Comparison of ENCODE assay signal across 10 mouse cellular contexts in genomic region chr17:8423283-8423682, GRCm38 (mm10). TPM values are rescaled to one million over a fixed set of nuclear protein-coding genes. Genes with fewer than 3 reads are reported as not detected.
DNase-seq lines count a peak whose midpoint lies in the region; ATAC-seq and TF ChIP-seq lines count a peak whose summit lies in the region.
"Had no signal": no experiment of that assay in that cellular context is flagged by ENCODE, and none has a peak within 500 bp of the region (broad histone marks: within the 10 kb centered on the region; RNA-seq: fewer than 3 reads in every experiment).

No protein-coding gene starts in this region.

- no peak for TF ChIP-seq EP300 in liver, embryonic 14.5 days (IDR thresholded peaks at IDR 0.05; ENCODE audit: low read depth)

- 38% methylated on average over 2 of the region's 2 CpGs for WGBS in midbrain, postnatal 0 days
- 50% methylated on average over 2 of the region's 2 CpGs for WGBS in midbrain, embryonic 13.5 days
- WGBS in liver, embryonic 14.5 days (ENCODE audit: insufficient replicate concordance), result 40% methylated on average over 2 of the region's 2 CpGs

- H3K4me3 ChIP-seq in midbrain, postnatal 0 days (ENCODE audit: low read depth, low read length), result no peak overlapping the region
- no peak overlapping the region for H3K4me3 ChIP-seq in midbrain, embryonic 13.5 days (replicated peaks)
- H3K4me3 ChIP-seq in bone marrow macrophage, adult 2 months (ENCODE audit: insufficient read depth, low read length), result no peak overlapping the region
- no peak overlapping the region for H3K4me3 ChIP-seq in liver, embryonic 14.5 days (ENCODE audit: insufficient read depth in 1 of 2, low read depth in 2 of 2, low read length in 2 of 2)
- H3K4me3 ChIP-seq: heart, embryonic 13.5 days; lung, embryonic 15.5 days had no signal

- no peaks in the 10 kb centered on the region for H3K9me3 ChIP-seq in midbrain, postnatal 0 days (ENCODE audit: low read length)
- no peaks in the 10 kb centered on the region for H3K9me3 ChIP-seq in midbrain, embryonic 13.5 days
- H3K9me3 ChIP-seq in liver, embryonic 14.5 days (ENCODE audit: control insufficient read depth, low read length), result no peaks in the 10 kb centered on the region
- H3K9me3 ChIP-seq: heart, embryonic 13.5 days; lung, embryonic 15.5 days had no signal

- H3K27me3 ChIP-seq in midbrain, postnatal 0 days (ENCODE audit: insufficient read depth, low read length), result 0 out of 2 replicates have a peak, but pooled peaks cover 6% of the 10 kb centered on the region
- peaks cover 20% of the 10 kb centered on the region for H3K27me3 ChIP-seq in midbrain, embryonic 13.5 days
- no peaks in the 10 kb centered on the region for H3K27me3 ChIP-seq in liver, embryonic 14.5 days (ENCODE audit: control insufficient read depth, insufficient read depth, low read length)

- no peak for ATAC-seq in midbrain, postnatal 0 days (ENCODE audit: low FRiP score)
- ATAC-seq in midbrain, embryonic 13.5 days, result no peak
- no peak for ATAC-seq in liver, embryonic 14.5 days (ENCODE audit: insufficient read depth)
- no peak for ATAC-seq in inflammation-experienced regulatory T-cells, adult 6 months

- no peak overlapping the region for H3K4me2 ChIP-seq in midbrain, postnatal 0 days (ENCODE audit: low read depth, low read length, poor library complexity, severe bottlenecking)
- no peak overlapping the region for H3K4me2 ChIP-seq in midbrain, embryonic 13.5 days (replicated peaks)
- no peak overlapping the region for H3K4me2 ChIP-seq in liver, embryonic 14.5 days (ENCODE audit: low read depth)
- H3K4me2 ChIP-seq: heart, embryonic 13.5 days; lung, embryonic 15.5 days had no signal

- no peaks in the 10 kb centered on the region for H3K4me1 ChIP-seq in midbrain, postnatal 0 days (ENCODE audit: insufficient read depth, low read length)
- no peaks in the 10 kb centered on the region for H3K4me1 ChIP-seq in midbrain, embryonic 13.5 days (replicated peaks)
- H3K4me1 ChIP-seq in bone marrow macrophage, adult 2 months (ENCODE audit: control insufficient read depth, insufficient read depth, low read length), result no peaks in the 10 kb centered on the region
- H3K4me1 ChIP-seq in liver, embryonic 14.5 days (replicated peaks; ENCODE audit: control insufficient read depth in 2 of 2, insufficient read depth in 2 of 2, low read length in 1 of 2), result no peaks in the 10 kb centered on the region
- H3K4me1 ChIP-seq: heart, embryonic 13.5 days; lung, embryonic 15.5 days had no signal

- peak; percentile 45 for DNase-seq in gastrocnemius, postnatal 10 days
- no peak for DNase-seq in gastrocnemius, postnatal 36 days
- peak; percentile 26 for DNase-seq in midbrain, postnatal 0 days (ENCODE audit: low spot score)
- DNase-seq in liver, embryonic 14.5 days (ENCODE audit: low read depth in 3 of 3, low spot score in 3 of 3), result no peak
- no peak for DNase-seq in urinary bladder, postnatal 4 days (ENCODE audit: low spot score in 2 of 2)

- no peak overlapping the region for H3K27ac ChIP-seq in midbrain, postnatal 0 days (ENCODE audit: low read depth, low read length)
- H3K27ac ChIP-seq in midbrain, embryonic 13.5 days, result no peak overlapping the region
- H3K27ac ChIP-seq in bone marrow macrophage, adult 2 months (ENCODE audit: insufficient read depth, low read depth, low read length), result no peak overlapping the region
- no peak overlapping the region for H3K27ac ChIP-seq in liver, embryonic 14.5 days
- H3K27ac ChIP-seq: heart, embryonic 13.5 days; lung, embryonic 15.5 days had no signal

- intact Hi-C loops in gastrocnemius, postnatal 36 days (cut with DNase I), result no loop called here

- no peak overlapping the region for H3K9ac ChIP-seq in midbrain, postnatal 0 days (replicated peaks; ENCODE audit: low read length, poor library complexity, severe bottlenecking)
- no peak overlapping the region for H3K9ac ChIP-seq in midbrain, embryonic 13.5 days (replicated peaks)
- no peak overlapping the region for H3K9ac ChIP-seq in liver, embryonic 14.5 days (replicated peaks)
- H3K9ac ChIP-seq: heart, embryonic 13.5 days; lung, embryonic 15.5 days had no signal

- no peak for TF ChIP-seq POLR2A in bone marrow macrophage, adult 2 months (IDR thresholded peaks at IDR 0.05; ENCODE audit: borderline replicate concordance, low read depth, low read length)

- H3K36me3 ChIP-seq in midbrain, postnatal 0 days (ENCODE audit: insufficient read depth, low read length), result no peaks in the 10 kb centered on the region
- no peaks in the 10 kb centered on the region for H3K36me3 ChIP-seq in midbrain, embryonic 13.5 days
- H3K36me3 ChIP-seq in liver, embryonic 14.5 days (replicated peaks; ENCODE audit: control insufficient read depth, insufficient read depth, low read depth), result no peaks in the 10 kb centered on the region
- H3K36me3 ChIP-seq: heart, embryonic 13.5 days; lung, embryonic 15.5 days had no signal

- TF ChIP-seq CTCF in midbrain, postnatal 0 days (IDR thresholded peaks at IDR 0.05), result peak; percentile 70
- peak; percentile 86 for TF ChIP-seq CTCF in bone marrow macrophage, adult 2 months (IDR thresholded peaks at IDR 0.05; ENCODE audit: low read depth, low read length)
- peak; percentile 83 for TF ChIP-seq CTCF in liver, embryonic 14.5 days (IDR thresholded peaks at IDR 0.05; ENCODE audit: low read depth)

RNA-seq across cellular contexts. Expression of gene T, which starts 10.9 kb away (rescaled TPM):
- total RNA-seq in gastrocnemius, postnatal 10 days (2021), result not detected
- not detected for total RNA-seq in gastrocnemius, postnatal 36 days (2021)
- total RNA-seq in midbrain, postnatal 0 days (2014; rRNA removed), result 0.11 and 1.9 TPM in 2 replicates
- polyA plus RNA-seq in midbrain, postnatal 0 days (2015; fragmentation: Nextera tagmentation; extraction: Ambion mirVana), result 0.25 and 0.35 TPM in 2 replicates
- 0.43 and 0.72 TPM in 2 replicates for polyA plus RNA-seq in midbrain, embryonic 13.5 days (2015; fragmentation: Nextera tagmentation; extraction: Ambion mirVana)
- not detected in 2 replicates for polyA plus RNA-seq in bone marrow macrophage, adult 2 months (2012; ENCODE audit: insufficient read depth, insufficient read length, missing spikeins)
- polyA plus RNA-seq in liver, embryonic 14.5 days (2012; rRNA removed), result 0.03 TPM in 1 of 2 replicates, not detected in the other
- polyA plus RNA-seq in liver, embryonic 14.5 days (2014; fragmentation: Nextera tagmentation; extraction: Ambion mirVana), result not detected in 2 replicates
- not detected for polyA plus RNA-seq in inflammation-experienced regulatory T-cells, adult 6 months (2017; shearing (Covaris generic))

Comparison
In these comparisons a context has a peak if more than half of its experiments do, and no peak if none do; other contexts are left out.
1. DNase-seq: peak in gastrocnemius, postnatal 10 days (single experiment) and midbrain, postnatal 0 days (single experiment); none in gastrocnemius, postnatal 36 days (0 of 2), liver, embryonic 14.5 days (0 of 3) and urinary bladder, postnatal 4 days (0 of 2).
2. Peak in every context shown above with its lines, with median percentiles within 50 percentile points of each other: CTCF ChIP-seq.